Mouse (Mus musculus): ENCODE results near the gene Mtfp1. TPM values are rescaled to one million over a fixed set of nuclear protein-coding genes. Genes with fewer than 3 reads are reported as not detected.

Mtfp1 gene
- polyA plus RNA-seq, 2 experiments from 2014 or later = 1.2 to 1.8 TPM

DNA sequence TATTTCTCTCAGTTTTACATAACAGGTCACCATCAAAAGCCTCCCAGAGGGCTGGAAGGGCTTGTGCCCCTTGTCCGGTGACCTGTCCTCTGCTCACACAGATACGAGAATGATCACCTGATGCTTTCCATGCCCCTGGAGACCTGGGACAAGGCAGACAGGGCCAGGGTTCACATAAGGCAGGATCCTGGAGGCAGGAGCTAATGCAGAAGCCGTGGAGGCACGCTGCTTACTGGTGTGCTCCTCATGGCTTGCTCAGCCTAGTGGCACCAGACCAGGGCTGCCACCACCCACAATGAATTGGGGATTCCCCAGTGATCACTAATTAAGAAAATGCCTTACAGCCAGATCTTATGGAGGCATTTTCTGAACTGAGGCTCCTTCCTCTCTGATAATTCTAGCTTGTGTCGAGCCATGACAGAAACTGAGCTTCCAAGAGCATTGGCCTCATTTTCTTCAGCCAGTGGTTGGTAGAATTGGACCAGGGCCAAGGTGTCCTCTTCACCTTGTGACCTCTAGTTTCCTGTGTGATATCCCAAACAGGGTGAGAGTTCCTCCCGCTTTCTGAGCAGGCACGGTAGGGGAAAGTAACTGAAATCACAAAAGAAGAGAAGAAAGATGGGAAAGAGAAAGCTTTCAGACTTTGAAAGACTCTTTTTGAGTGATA lies 16.8 kb downstream of the Mtfp1 start:
- no peak for ATAC-seq

DNA sequence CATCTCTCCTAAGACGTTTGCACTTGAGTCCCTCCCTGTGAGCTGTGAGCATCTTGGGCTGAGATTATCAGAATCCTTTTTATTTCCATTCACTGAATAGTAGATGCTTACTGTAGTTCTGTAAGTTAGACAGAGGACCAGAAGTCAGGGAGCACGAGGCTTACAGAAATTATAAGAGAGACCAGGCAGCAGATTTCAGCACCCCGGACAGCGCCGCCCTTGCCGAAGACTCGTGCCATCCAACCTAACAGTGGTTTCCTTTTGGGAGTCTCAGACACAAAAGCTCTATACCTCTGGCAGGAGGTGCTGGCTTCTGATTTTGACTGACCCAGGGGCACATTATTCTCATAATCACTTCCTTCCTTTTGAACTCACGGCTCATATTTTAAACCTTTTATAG lies 18.6 kb downstream of the Mtfp1 start:
- no peak for ATAC-seq

DNA sequence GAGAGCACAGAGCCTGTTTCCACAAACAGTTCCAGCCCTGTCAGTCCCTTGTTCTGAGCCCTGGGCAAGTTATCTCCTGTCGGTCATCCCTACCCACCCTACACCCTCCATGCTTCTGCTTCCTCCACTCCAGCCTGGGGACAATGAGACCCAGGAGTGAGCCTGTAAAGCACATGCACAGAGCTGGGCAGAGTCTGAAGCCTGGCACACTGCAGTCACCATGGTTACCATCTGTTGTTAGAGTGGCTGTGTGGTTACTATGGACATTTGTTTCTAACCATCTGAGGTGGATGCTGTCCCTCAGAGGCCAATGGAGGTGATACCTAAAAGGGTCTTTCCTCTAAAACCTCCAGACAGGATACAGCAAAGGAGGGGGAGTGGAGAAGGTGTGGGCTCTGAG lies 25.6 kb downstream of the Mtfp1 start:
- no peak for ATAC-seq

DNA sequence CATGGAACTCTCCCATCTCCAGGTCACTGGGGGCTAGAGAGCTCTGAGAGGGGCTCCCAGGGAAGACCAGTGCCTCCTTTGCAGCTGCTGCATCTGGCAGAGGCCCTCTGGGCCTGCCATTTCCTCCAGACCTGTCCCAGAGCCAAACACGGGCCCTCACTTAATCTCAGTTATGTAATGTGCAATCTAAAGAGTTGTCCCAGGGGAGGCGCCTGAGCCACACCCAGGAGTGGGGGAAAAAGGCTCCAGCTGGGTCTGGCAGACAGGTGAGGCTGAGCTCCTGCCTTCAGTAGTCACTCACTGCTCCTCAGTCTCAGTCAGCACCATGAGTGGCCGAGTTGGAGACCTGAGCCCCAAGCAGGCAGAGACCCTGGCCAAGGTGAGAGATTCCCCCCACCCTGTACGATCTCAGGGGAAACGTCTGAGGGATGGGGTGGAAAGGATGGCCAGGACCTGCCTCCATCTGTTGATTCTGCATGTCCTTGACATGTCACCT lies 30.6 kb downstream of the Mtfp1 start, which contains the start of gene Sec14l3:
Sec14l3 (plus strand) TSS at position 215 of the 496 bp plus-strand sequence.
- no peak for ATAC-seq

DNA sequence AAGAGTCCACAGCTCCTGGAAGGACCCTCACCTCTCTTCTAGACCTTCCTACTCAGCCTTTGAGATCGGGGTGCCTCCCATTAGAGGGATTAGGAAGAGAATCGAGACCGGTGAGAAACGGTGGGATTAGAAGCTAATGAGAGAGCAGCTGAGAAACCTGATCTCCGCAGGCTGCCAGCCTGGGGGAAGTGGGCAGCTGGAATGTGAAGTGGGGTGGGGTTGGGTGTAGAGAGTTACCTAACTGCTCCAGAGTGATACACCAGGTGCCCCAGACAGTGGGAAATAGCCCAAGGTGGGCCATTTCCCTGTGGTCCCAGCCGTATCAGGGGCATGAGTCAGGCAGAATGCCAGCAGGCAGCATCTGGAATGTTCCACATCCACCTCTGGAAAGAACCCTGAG lies 32.3 kb downstream of the Mtfp1 start:
- no peak for ATAC-seq

DNA sequence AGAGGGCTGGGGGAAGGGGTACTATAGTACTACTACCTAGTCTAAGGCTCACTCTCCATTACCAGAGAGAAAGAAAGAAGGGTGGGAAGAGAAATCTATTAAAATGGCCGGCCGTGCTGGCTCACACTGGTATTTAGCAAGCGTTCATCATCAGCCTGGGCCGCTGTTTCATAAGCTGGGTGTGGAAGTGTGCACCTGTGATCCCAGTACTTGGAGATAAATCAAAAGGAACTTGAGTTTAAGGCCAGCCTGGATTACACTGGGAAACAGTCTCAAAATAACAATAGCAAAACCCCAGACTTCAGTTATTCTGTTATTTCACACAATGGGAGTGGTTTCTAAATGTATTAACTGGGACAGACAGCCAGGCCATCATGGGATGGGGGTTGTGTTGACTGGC lies 32.7 kb downstream of the Mtfp1 start:
- no peak for ATAC-seq

DNA sequence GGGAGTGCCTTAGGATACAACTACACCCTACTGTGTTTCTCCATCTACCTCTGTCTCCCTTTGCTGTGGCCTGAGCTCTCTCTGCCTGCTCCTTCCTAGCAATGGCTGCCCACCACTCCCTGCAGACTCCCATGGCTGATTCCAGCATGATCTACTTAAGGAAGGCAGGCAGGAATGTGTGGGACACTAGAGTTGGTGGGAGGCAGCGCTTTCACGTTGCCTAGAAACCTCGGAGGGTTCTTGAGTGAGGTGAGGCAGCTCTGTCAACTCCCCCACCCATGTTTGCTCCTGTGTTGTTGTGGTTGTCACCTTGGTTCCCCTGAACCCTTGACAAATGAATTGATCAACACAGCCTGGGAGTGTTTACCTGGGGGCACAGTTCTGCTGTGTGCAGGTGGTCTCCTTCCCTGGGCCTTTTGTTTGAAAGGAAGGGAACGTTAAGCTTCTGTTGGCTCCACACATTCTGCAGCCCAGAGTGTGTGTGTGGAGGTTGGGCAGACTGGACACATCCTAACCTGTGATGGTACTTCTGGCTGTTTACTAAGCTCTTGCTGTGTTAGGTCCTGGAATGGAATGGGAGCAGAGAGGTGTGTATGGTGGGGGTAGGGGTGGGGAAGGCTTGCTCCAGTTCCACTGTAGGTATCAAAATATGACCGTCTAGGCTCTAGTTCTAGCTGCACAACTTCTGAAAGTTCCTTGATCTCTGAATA lies 34.2 kb downstream of the Mtfp1 start:
- no peak for ATAC-seq

DNA sequence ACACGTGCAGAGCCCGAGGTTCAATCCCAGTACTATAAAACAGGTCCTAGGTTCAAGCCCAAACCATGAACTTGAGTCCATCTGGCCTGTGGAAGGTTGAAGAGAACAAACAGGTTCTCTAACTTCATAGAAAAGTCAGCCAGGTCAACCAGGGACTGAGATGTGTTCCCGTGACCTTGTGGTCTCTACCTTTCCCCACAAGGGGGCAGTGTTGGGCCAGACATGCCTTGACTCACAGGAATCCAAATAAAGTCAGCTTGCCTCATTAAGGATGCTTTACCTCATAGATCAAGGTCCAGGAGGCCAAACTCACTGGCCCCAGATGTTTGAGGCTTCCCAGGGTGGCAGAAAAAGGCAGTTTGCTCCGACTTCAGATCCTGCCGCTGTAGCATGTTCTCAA lies 41.7 kb downstream of the Mtfp1 start:
- ATAC-seq = no peak

DNA sequence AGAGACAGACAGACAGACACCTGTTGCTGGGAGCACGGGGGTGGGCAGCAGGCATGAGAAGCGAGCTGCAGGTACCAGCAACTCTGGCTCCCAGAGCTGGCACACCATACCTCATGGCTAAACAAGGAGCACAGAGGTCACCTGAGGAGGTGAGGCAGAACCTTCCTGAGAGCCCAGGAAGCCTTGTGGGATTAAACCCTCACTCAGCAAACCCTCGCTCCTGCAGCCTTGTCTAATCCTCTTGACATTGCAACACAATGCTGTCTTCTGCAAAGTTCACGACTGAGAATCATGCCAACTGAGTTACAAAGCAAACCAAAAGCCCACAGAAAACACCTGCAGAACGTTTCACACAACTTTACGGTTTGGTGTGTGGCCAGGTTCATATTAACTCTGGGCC lies 46.8 kb downstream of the Mtfp1 start:
- ATAC-seq = no peak

DNA sequence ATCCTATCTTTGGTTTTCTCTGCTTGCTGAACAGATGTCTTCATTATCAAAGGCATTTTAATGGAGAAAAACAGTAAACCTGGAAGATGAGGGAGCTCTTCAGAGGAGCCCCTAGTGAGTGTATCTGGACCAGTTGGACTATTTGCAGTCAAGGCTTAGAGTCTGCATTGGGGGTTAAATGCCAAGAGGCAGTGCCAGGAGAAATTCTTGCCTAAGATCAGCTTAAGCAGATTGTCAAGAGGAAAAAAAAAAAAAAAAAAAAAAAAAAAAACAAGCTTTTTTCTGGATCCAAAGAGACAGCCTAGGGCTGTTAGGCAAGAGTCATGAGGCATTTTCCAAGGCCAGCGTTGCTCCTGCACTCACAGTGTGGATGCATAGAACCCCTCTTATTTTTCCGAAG lies 47.5 kb downstream of the Mtfp1 start:
- no peak for ATAC-seq

DNA sequence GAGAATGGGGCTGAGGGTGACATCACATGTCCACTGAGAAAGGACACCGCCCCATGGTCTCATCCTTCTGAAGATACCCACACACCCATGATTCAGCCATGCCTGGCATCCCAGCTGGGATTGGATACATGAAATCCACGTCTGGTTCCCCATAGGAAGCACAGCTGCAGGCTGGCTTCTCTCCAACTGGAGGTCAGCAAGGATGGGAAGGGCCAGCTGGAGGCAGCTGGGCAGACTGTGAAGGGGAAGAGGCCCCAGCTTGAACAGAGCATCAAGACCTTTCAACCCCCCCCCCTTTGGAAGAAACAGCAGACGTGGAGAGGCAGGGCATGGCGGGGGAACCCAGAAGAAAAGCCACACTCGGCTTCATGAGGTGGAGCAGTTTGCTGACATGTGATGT lies 48.7 kb downstream of the Mtfp1 start:
- no peak for ATAC-seq

DNA sequence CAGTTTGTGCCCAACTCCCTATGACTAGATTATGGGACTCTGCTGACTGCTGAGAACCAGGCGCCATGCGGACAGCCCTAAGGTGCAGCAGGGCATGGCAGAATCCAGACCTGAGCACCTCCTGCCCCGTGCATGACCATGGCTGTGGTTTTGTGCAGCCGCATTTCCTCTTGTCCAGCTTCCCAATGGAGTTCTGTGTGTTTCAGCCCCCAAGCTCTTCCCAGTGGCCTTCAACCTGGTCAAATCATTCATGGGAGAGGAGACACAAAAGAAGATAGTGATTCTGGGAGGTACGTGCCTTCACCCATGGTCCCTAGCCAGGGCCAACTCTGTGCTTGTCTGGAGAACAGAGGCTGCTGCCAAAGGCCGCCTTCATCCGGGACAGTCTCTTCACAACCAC lies 52.2 kb downstream of the Mtfp1 start:
- no peak for ATAC-seq

Other genes with a start within 250 kb of the Mtfp1 start
- not detected for gene Osbp2, start 231.5 kb downstream of the Mtfp1 start, polyA plus RNA-seq (2017; shearing (Covaris generic))
- gene 4921536K21Rik, start 200.3 kb downstream of the Mtfp1 start, polyA plus RNA-seq (2017; shearing (Covaris generic)) = not detected
- under 1 TPM; 0.36 to 0.63 TPM for gene Dusp18, start 200.2 kb downstream of the Mtfp1 start, polyA plus RNA-seq (2017; shearing (Covaris generic))
- gene Slc35e4, start 180.8 kb downstream of the Mtfp1 start, polyA plus RNA-seq (2017; shearing (Covaris generic)) = 1 to 10 TPM in 1 of 2 experiments, under 1 TPM in 1; 0.75 to 2.2 TPM
- 10 to 100 TPM; 28.0 to 31.2 TPM for gene Tcn2, start 163.3 kb downstream of the Mtfp1 start, polyA plus RNA-seq (2017; shearing (Covaris generic))
- gene Pes1, start 131.5 kb downstream of the Mtfp1 start, polyA plus RNA-seq (2017; shearing (Covaris generic)) = 100 to 1,000 TPM in 1 of 2 experiments, 10 to 100 TPM in 1; 82.0 to 111 TPM
- not detected for gene 4930556J24Rik, start 118.7 kb downstream of the Mtfp1 start, polyA plus RNA-seq (2017; shearing (Covaris generic))
- not detected for gene Gal3st1, start 111.8 kb downstream of the Mtfp1 start, polyA plus RNA-seq (2017; shearing (Covaris generic))
- not detected for gene Sec14l4, start 64.0 kb downstream of the Mtfp1 start, polyA plus RNA-seq (2017; shearing (Covaris generic))
- gene Sec14l3, start 30.6 kb downstream of the Mtfp1 start, polyA plus RNA-seq (2017; shearing (Covaris generic)) = not detected
- 1 to 10 TPM in 1 of 2 experiments, under 1 TPM in 1; 0.71 to 3.8 TPM for gene Sec14l2, start 28.0 kb upstream of the Mtfp1 start, polyA plus RNA-seq (2017; shearing (Covaris generic))
- 10 to 100 TPM in 1 of 2 experiments, 1 to 10 TPM in 1; 7.3 to 11.2 TPM for gene Rnf215, start 39.8 kb upstream of the Mtfp1 start, polyA plus RNA-seq (2017; shearing (Covaris generic))
- 1 to 10 TPM; 2.7 to 3.0 TPM for gene Ccdc157, start 64.8 kb upstream of the Mtfp1 start, polyA plus RNA-seq (2017; shearing (Covaris generic))
- gene Sf3a1, start 64.9 kb upstream of the Mtfp1 start, polyA plus RNA-seq (2017; shearing (Covaris generic)) = 10 to 100 TPM; 57.5 to 68.2 TPM
- gene Tbc1d10a, start 91.3 kb upstream of the Mtfp1 start, polyA plus RNA-seq (2017; shearing (Covaris generic)) = 10 to 100 TPM; 23.0 to 30.6 TPM
- 10 to 100 TPM; 32.3 to 51.9 TPM for gene Castor1, start 122.8 kb upstream of the Mtfp1 start, polyA plus RNA-seq (2017; shearing (Covaris generic))
- 10 to 100 TPM; 18.6 to 22.8 TPM for gene Osm, start 141.0 kb upstream of the Mtfp1 start, polyA plus RNA-seq (2017; shearing (Covaris generic))
- gene Lif, start 162.1 kb upstream of the Mtfp1 start, polyA plus RNA-seq (2017; shearing (Covaris generic)) = 1 to 10 TPM; 1.8 to 2.7 TPM